Mouse (Mus musculus) lung, postnatal 0 days (tissue): Measurements from ENCODE around the gene Hsdl2.

Experiments
- CTCF ChIP-seq: IDR thresholded peaks from 2 replicates; pipeline ENCODE4 v1.5.1; 2016; ENCODE audit warnings: antibody characterized with exemption, mild to moderate bottlenecking
- EP300 ChIP-seq: IDR thresholded peaks from 2 replicates; pipeline ENCODE4 v1.6.1; 2016; ENCODE audit warnings: antibody characterized with exemption, mild to moderate bottlenecking, control low read depth

DNA sequence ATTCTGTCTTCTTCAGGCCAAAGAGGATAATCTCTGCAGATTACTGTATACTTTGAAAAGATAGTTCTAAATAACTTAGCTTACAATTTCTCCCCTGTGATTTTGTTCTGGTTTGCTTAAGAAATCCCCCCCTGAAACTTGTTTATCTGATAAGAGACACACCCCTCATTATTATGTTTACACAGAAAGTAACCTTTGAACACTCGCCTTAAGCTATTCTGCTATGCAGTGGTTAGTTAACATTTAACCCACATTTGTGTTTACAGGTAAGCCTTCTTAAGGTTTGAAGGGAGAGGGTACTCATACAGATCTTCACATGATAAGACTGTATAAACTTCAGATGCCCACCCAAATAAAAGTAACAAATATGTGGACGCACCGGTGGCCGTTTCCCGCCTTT lies 28.5 kb upstream of the Hsdl2 start:
- no peak for TF ChIP-seq CTCF
- no peak for TF ChIP-seq EP300
